Mouse (Mus musculus): Measurements from ENCODE around the gene Mtif2. TPM values are rescaled to one million over a fixed set of nuclear protein-coding genes. Genes with fewer than 3 reads are reported as not detected.

The Mtif2 gene
- polyA plus RNA-seq (2012; rRNA removed), result 13.8 and 14.8 TPM in 2 replicates

DNA sequence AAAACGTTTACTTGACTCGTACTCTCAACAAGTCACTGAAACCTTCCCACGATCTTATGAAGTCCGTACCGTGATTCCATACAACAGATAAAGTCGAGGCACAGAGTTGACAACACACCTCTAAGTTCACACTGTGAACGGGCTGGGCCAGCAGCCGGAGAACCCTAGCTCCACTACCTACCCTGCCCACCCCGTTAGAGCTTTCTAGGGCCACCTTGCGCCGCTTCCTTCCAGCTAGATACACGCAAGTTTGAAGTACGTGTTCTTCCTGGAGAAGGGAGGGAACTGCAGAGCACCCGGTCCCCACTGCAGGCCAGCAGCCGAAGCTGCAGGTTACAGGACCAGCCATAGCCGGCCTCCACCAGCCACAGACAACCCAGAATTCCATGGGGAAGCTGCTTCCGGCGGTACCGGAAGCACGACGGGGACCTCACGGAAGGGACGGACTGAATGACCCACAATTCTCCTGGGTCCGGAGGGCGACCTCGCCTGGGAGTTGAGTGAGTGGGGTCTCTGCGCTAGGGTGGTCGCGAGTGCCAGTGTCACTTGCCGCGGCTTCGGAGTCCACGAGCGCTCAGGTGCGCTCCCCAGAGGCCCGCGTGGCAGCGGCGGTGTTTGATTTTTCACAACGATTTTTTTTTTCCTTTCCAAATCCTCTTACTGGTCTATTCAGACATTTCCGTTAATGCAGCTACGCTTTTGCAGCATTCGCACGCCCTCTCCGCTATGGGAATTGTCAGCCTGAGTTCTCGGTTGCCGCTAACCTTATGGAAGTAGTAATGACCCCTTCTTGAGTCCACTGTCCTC, at the start of gene Mtif2:
TSS of gene Mtif2 (plus strand) at position 421 of the 807 bp plus-strand sequence.

GRCm38 (mm10) chr11:29514682-29515412, 11.4 kb upstream of the Mtif2 start, which contains the start of gene Prorsd1:
Prorsd1 (minus strand) TSS chr11:29515033.

DNA sequence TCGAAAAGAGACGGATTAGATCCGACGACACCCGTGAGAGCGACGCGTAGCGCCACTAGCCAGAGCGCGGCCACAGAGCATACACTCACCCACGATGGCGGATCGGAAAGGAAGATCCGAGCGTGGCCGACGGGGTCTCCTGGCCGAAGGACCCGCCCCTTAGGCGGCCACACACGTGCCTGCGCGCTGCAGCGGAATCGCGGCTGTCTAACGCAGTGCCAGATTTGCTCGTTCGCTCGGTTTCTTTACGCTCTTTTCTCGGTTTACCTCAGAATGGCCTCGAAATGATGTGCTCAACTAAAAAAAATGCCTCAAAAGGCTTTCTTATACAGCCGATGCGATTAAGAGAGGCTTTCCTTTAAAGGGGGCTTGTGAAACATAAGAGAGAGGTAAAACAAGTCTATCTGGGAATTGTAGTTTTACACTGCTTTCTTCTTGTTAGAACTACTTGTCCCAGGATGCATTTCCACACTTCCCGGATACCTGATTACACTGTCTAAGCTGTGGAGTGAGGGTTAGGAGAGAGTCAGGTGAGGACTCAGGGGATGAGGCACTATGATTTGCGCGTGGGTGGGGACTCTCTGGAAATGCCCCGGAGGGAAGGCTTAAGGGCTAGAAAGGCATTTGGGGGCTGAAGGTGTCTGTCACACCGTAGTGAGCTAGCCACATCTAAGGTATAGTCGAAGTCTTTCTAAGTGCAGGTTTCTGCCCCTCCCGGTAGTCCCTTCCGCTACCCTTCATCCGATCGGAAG, 21.7 kb downstream of the Mtif2 start, which contains the start of the genes Clhc1 and Rps27a:
TSS of gene Clhc1 (plus strand) at position 199 of the 752 bp plus-strand sequence.
TSS of gene Rps27a (minus strand) at position 358 of the 752 bp plus-strand sequence.

Other genes with a start within 250 kb of the Mtif2 start
- 1.4 and 1.6 TPM in 2 replicates for gene Ccdc88a, start 152.8 kb upstream of the Mtif2 start, polyA plus RNA-seq (2012; rRNA removed)
- 10.5 and 12.5 TPM in 2 replicates for gene Prorsd1, start 11.4 kb upstream of the Mtif2 start, polyA plus RNA-seq (2012; rRNA removed)
- 0.06 and 0.08 TPM in 2 replicates for gene Clhc1, start 21.5 kb downstream of the Mtif2 start, polyA plus RNA-seq (2012; rRNA removed)
- 1,157 and 1,161 TPM in 2 replicates for gene Rps27a, start 21.7 kb downstream of the Mtif2 start, polyA plus RNA-seq (2012; rRNA removed)
- 22.6 and 24.7 TPM in 2 replicates for gene Rtn4, start 166.5 kb downstream of the Mtif2 start, polyA plus RNA-seq (2012; rRNA removed)